In genomic region chr1:163138179-163138578, GRCm38 (mm10) we compare ENCODE assay signal across 51 mouse cellular contexts. TPM values are rescaled to one million over a fixed set of nuclear protein-coding genes. Genes with fewer than 3 reads are reported as not detected.
"Had no signal": no experiment of that assay in that cellular context is flagged by ENCODE, and none has a peak within 500 bp of the region (broad histone marks: within the 10 kb centered on the region; RNA-seq: fewer than 3 reads in every experiment).

No protein-coding gene starts in this region.

- H3K9me3 ChIP-seq: heart, embryonic 12.5 days; heart, embryonic 13.5 days; heart, embryonic 15.5 days; hindbrain, embryonic 10.5 days; hindbrain, embryonic 12.5 days; hindbrain, embryonic 13.5 days; hindbrain, embryonic 15.5 days; intestine, embryonic 15.5 days; kidney, embryonic 15.5 days had no signal

- H3K4me1 ChIP-seq: heart, embryonic 12.5 days; heart, embryonic 13.5 days; heart, embryonic 15.5 days; hindbrain, embryonic 10.5 days; hindbrain, embryonic 12.5 days; hindbrain, embryonic 13.5 days; hindbrain, embryonic 15.5 days; intestine, embryonic 15.5 days; kidney, embryonic 15.5 days had no signal

- DNase-seq: heart, postnatal 10 days; heart, postnatal 14 days; heart, postnatal 36 days; heart, postnatal 4 days; kidney, adult 11 months; kidney, adult 18-20 months; kidney, adult 2 months; kidney, adult 8-10 months; kidney, adult 9 months; kidney, postnatal 10 days; kidney, postnatal 14 days; kidney, postnatal 25 days; kidney, postnatal 36 days; kidney, postnatal 4 days; layer of hippocampus, adult 9-11 months; layer of hippocampus, postnatal 36 days had no signal

- H3K36me3 ChIP-seq: heart, embryonic 12.5 days; heart, embryonic 13.5 days; heart, embryonic 15.5 days; hindbrain, embryonic 10.5 days; hindbrain, embryonic 12.5 days; hindbrain, embryonic 13.5 days; hindbrain, embryonic 15.5 days; intestine, embryonic 15.5 days; kidney, embryonic 15.5 days had no signal

- H3K27me3 ChIP-seq: heart, embryonic 12.5 days; heart, embryonic 13.5 days; heart, embryonic 15.5 days; hindbrain, embryonic 12.5 days; hindbrain, embryonic 13.5 days; hindbrain, embryonic 15.5 days; intestine, embryonic 15.5 days; kidney, embryonic 15.5 days had no signal

- ATAC-seq: hindbrain, embryonic 16.5 days; hindbrain, postnatal 0 days; inflammation-experienced regulatory T-cells, adult 6 months; intestine, embryonic 15.5 days; intestine, embryonic 16.5 days; intestine, postnatal 0 days had no signal

- H3K4me2 ChIP-seq: heart, embryonic 11.5 days; heart, embryonic 12.5 days; heart, embryonic 13.5 days; heart, embryonic 15.5 days; hindbrain, embryonic 12.5 days; hindbrain, embryonic 13.5 days; hindbrain, embryonic 14.5 days; hindbrain, embryonic 15.5 days; intestine, embryonic 15.5 days; kidney, embryonic 15.5 days had no signal

- H3K9ac ChIP-seq: heart, embryonic 12.5 days; heart, embryonic 13.5 days; heart, embryonic 15.5 days; hindbrain, embryonic 12.5 days; hindbrain, embryonic 13.5 days; hindbrain, embryonic 14.5 days; hindbrain, embryonic 15.5 days; intestine, embryonic 15.5 days; kidney, embryonic 15.5 days had no signal

- H3K4me3 ChIP-seq: heart, embryonic 12.5 days; heart, embryonic 13.5 days; heart, embryonic 15.5 days; hindbrain, embryonic 10.5 days; hindbrain, embryonic 12.5 days; hindbrain, embryonic 13.5 days; hindbrain, embryonic 15.5 days; intestine, embryonic 15.5 days; kidney, embryonic 15.5 days; layer of hippocampus, adult 2 months had no signal

- H3K27ac ChIP-seq: heart, embryonic 13.5 days; heart, embryonic 15.5 days; hindbrain, embryonic 10.5 days; hindbrain, embryonic 12.5 days; hindbrain, embryonic 13.5 days; hindbrain, embryonic 14.5 days; hindbrain, embryonic 15.5 days; hindbrain, postnatal 0 days; intestine, embryonic 15.5 days; kidney, embryonic 15.5 days; kidney, postnatal 0 days; layer of hippocampus, adult 2 months had no signal

RNA-seq across cellular contexts. Expression of gene Mroh9, which starts 52.7 kb away (rescaled TPM):
- total RNA-seq: heart, postnatal 10 days; heart, postnatal 14 days; heart, postnatal 25 days; heart, postnatal 36 days; heart, postnatal 4 days; hematopoietic stem cell, adult 5-6 weeks; hindbrain, postnatal 0 days; layer of hippocampus, adult 18-20 months; layer of hippocampus, adult 2 months; layer of hippocampus, adult 8-10 months; layer of hippocampus, postnatal 10 days; layer of hippocampus, postnatal 14 days; layer of hippocampus, postnatal 25 days; layer of hippocampus, postnatal 36 days; left cerebral cortex, adult 18-20 months; left cerebral cortex, adult 8-10 months had no signal
- polyA plus RNA-seq: heart, embryonic 11.5 days; heart, embryonic 12.5 days; heart, embryonic 13.5 days; heart, embryonic 14.5 days; heart, embryonic 15.5 days; heart, embryonic 16.5 days; heart, postnatal 0 days; hindbrain, embryonic 10.5 days; hindbrain, embryonic 11.5 days; hindbrain, embryonic 12.5 days; hindbrain, embryonic 13.5 days; hindbrain, embryonic 14.5 days; hindbrain, embryonic 15.5 days; hindbrain, embryonic 16.5 days; hindbrain, postnatal 0 days; inflammation-experienced regulatory T-cells, adult 6 months; intestine, embryonic 14.5 days; intestine, embryonic 15.5 days; intestine, embryonic 16.5 days; intestine, postnatal 0 days; kidney, adult 2 months; kidney, embryonic 14.5 days; kidney, embryonic 15.5 days; kidney, embryonic 16.5 days; kidney, postnatal 0 days; large intestine, adult 2 months had no signal
